Mouse (Mus musculus) heart, adult 11 months (tissue): ENCODE results near the gene Fbxo9.

Experiments
- DNase-seq: peaks from one replicate; pipeline ENCODE4 v3.0.0; 2022

Gene Fbxo9

DNA sequence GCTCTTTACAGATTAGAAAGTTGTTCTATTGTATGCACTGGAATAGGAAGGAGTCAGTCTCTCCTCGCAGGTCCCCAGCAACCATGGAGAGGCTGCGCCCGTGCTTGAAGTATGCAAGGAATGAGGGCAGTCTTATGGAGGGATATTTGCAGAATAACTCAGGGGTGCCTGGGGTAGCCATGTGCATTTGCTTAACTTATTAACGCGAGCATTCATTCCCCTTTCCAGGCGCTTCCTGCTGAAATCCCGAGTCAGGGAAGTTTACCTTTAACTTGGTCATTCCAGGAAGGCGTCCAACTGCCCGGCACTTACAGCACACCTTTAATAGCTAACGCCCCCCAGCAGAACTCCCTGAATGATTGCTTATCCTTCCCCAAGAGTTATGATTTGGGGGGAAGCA is 44.7 kb downstream of the Fbxo9 start:
- DNase-seq, result no peak

DNA sequence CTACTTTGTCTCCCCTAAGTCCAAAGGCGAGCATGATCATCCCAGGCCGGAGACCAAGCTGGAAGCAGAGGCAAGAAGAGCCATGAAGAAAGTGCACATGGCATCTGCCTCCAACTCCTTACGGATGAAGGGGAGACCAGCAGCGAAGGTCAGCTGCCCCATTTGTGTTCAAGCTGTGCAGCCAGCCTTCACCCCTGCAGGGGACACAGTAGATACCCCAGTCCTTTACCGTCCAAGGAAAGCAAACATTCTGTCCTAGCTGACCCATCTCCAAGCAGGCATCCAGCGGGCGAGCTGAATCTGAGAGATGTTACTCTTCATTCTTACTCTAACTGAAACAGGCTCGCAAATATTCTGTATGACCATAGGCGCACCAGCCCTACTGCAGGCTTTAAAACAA is 46.5 kb downstream of the Fbxo9 start:
- DNase-seq, result peak; percentile 56

DNA sequence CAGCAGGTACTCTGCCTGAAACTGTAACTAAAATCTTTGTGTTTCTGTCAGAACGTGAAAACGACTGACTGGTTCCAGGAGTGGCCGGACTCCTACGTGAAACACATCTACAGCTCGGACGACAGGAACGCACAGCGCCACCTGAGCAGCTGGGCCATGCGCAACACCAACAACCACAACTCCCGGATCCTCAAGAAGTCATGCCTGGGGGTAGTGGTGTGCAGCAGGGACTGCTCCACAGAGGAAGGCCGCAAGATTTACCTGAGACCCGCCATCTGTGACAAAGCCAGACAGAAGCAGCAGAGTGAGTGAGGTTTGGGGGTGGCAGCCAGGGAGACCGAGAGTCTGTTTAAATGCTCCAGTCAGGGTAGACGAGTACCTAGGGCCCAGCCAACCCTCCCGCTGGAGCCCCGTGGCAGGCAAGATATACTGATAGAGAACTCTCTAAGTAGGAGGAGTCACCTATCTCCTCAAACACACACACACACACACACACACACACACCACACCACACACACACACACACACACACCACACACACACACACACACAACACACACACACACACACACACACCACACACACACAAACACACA is 49.2 kb downstream of the Fbxo9 start:
- no peak for DNase-seq

DNA sequence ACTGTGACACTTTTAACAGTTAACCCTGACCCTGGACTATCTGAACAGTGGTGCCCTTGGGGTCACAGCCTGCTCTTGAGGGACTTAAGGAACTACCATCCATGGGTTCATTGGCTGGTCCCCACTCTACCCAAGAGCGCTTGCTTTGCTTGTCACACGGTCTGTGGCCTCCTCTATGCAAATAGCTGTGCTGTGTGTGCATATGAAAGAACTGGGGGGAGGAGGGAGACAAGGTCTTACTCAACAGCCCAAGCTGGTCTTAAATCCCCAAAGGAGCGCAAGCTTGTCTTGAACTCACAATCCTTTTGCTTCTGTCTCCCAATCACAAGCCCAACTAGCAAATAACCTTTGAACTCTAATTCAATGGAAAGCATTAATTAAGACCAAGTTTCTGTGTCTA is 54.6 kb downstream of the Fbxo9 start:
- DNase-seq, result no peak

DNA sequence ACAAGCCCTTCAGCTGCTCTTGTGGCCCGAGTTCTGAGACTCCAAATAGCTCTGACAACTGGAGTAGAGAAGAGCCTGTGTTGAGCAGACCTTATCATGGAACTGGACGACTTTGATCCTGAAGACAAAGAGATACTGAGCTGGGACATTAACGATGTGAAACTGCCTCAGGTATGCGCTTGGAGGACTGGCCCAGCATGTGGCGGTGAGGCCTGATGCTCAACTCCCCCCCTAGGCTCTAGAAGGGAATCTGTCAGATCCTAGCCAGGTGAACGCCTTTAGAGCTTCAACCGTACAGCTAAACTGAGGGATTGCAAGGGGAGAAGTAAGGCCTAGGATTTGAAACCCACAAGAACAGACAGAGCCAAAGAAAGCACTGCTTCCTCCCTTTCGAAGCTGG is 55.0 kb downstream of the Fbxo9 start:
- no peak for DNase-seq

DNA sequence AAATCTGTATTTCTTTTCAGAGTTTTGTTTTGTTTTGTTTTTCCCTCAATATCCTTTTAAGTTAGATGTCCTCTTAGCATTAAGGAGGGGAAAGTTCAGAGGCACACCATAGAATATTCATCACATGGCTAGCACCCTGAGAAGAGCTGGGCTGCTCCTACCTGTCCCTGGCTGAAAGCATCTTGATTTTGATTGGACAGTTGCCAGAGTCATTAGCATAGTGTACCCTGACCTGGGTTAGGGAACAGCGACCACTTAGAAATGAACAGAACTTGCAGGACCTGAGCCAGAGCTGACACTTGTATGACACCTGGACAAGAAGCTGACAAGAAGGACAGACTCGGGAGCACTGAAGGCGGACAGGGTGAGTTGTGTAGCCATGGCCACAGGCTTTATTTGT is 57.2 kb downstream of the Fbxo9 start, which contains the start of gene Gcm1:
Gene Gcm1, plus strand, starts transcription at position 248 of the 400 bp plus-strand sequence.
- DNase-seq, result peak; percentile 54

DNA sequence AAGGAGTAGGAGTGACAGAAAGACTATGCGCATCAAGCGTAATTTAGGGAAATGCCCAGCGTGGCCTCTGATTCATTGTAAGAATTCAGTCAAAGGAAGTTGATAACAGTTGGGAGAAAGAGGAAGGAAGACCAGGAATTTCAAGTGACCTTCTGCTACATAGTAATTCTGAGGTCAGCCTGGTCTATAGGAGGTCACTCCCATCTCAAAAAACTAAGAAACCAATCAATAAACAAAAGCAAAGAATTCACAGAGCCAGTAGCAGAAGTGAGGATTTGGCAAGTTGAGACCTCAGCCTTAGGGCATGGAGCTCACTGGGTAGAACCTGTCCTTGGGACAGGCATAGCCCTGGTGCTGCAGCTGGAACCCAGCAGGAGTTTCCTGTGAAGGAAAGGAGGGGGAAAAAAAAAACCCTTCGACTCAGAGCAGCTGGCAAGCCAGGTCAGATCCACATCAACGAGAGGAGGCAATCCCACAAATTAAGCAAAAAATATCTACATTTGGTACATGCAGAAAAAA is 58.4 kb downstream of the Fbxo9 start:
- no peak for DNase-seq

DNA sequence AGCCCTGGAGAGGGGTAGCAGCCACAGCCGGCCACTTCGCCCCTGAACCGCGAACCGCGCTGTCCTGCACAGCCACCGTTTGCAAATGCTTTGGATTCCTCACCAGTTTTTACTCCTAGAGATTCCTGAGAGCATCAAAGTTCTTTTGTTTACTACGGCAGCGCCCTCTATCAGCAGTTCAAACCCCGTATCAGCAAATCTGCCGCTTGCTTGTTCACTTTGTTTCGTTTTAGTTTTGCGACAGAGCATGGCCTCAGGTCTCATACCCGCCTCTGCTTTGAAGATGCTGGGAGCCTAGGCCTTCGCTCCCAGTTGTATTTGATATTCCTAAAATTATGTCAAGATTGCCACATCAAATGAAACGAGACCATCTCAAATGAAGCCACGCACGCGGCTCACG is 62.1 kb downstream of the Fbxo9 start:
- no peak for DNase-seq

DNA sequence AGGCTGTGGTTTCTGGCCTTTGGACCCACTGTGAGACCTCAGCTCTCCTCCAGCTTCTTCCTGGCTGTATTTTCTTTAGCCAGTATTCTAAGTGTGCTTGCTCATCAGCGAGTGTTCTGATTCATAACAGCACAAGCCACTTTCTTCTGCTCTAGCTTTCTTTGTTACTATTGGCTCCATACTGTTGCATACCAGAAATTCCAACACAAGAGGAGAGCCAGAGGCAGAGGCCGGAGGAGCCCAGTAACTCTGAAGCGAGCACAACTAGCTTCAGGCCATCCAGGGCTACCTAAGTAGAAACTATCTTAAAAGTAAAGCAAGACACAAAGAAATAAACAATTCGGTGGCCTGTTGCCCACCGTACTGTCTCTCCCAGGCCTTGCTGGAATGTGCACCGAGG is 63.7 kb downstream of the Fbxo9 start:
- no peak for DNase-seq

DNA sequence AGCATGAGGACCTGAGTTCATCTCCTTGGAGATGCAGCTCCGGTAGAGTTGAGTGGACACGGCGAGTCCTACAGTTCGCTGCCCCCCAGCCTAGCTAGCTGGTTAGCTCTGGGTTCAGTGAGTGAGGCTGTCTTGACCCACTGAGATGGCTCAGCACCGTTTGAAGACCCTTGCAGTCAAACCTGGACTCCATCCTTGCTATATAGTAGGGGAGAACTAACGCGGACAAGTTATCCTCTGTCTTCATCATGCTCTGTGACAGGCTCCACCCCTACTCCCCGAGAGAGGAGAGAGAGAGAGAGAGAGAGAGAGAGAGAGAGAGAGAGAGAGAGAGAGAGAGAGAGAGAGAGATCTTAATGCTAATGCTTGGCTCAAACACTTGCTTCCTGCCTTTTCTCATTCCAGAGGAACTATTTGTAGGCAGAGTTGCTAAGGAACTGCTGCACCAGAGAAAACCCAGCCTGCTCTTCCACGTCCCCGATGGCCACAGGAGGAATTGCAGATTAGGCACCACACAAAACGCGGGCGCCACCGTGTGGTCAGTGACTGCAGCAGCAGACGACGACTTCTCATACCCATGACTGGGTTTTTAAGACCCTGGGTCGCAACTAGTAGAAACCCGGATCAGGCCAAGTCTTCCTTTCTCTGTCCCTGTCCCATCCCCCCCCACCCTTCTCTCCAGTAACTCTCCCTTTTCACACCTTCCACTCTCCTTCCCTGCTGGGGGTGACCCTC is 69.9 kb downstream of the Fbxo9 start:
- DNase-seq, result peak; percentile 95

DNA sequence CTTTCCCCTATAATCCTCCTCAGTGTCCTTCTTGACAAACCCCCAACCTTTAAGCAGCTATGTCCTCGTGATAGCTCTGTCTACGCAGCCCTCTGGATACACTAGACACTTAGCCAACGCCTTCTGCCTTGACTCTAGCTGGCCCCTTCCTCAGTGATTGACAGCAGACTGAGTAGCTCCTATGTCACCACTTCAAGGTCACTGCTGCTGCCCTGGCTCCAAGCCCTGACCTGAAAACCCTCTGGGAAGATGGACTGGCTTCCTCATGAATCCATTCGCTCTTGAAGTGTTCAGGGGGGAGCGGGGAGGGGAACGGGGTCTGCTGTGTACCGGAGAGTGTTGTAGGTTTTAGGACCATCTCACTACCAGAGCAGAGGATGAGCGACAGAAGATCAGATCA is 73.0 kb downstream of the Fbxo9 start:
- DNase-seq, result no peak

DNA sequence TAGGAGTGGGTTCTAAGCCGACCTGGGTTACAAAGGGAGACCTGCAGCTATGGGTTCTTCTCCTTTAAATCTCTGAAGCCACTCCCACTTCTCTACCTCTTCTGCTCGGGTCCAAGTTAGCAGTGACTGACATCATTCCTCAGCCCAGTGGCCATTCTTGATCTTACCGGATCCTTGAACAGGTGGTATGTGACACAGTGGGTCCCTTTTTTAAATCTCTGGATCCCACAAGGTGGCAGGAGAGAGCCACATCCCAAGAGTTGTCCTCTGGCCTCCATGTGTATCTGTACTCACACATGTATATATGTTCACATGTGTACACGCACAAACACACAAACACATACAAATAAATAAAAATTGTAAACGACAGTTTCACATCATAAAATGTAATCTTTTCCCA is 73.6 kb downstream of the Fbxo9 start:
- DNase-seq, result no peak

DNA sequence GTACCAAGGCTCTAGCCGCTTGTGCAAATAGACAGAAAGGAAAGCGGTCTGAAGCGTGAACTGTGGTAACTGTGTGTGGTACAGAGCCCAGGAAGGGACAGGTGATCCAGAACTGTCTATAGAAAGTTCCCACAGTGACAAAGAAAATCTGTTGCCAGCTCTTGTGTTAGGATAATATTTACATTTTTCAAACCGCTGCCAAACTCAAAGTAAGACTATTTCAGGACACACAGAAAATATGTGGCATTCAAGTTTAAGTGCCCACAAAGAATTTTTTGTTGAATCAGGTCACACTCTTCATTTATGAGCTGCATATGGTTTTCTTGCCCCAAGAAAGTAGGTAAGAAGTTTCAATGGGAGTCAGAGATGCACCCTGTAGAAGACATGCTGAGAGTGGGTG is 75.9 kb downstream of the Fbxo9 start:
- no peak for DNase-seq
